Mouse (Mus musculus) adrenal gland (tissue): ENCODE data around the gene Ch25h.

Experiments used
- intact Hi-C: fragments of 180-260 bp; cut with DNase I; formaldehyde crosslinking; loops from one replicate; pipeline ENCODE4 v1.15.1; 2025

Ch25h gene

DNA sequence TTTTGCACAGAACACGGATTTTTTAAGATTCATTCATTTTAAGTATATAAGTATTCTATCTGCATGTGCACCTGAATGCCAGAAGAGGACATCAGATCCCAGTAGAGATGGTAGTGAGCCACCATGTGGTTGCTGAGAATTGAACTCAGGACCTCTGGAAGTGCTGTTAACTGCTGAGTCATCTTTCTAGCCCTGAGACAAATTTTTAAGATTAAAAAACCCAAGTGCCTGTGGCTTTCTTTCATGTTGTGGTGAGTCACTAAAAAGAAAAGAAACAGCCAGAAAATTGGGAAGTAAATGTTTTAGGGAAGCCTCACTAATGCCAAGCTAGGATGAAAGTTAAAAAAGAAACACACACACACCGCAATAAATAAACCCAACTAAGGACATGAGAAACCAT is 3.3 kb downstream of the Ch25h start:
- intact Hi-C loops = no loop called here

DNA sequence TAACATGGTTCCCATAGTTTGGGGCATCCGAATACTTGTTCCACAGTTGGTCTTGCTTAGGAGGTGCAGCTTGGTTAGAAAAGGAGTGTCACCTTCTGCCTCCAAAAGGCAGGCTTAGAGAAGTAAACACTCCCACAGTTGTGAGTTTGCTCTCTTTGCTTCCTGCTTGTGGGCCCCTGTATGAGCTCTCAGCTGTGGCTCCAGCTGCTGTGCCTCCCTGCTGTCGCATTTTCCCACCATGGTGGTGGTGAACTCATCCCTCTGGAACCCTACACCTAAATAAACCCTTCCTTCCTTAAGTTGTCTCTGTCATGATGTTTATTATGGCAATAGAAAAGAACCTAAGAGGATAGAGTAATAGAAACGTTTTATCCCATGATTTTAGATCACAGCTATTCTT is 6.2 kb downstream of the Ch25h start:
- intact Hi-C loops = no loop called here

DNA sequence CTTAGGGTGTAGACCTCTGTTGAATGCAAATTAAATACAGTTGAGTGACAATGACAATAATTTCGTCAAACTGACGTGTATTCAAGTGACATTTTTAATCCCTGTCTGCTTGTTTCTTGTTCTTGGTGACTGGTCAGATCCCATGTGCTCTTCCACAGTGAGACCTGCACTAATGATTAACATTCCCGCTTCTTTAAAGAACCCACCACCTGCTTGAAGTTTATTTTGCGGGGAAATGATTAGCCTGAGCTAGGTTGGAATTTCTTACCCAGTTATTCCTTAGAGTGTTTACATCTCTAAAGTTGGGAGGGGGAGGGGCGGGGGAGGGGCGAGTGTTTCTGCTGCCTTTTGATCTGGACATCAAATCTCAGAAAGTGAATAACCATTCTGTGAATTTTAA is 6.7 kb downstream of the Ch25h start:
- intact Hi-C loops = no loop called here

DNA sequence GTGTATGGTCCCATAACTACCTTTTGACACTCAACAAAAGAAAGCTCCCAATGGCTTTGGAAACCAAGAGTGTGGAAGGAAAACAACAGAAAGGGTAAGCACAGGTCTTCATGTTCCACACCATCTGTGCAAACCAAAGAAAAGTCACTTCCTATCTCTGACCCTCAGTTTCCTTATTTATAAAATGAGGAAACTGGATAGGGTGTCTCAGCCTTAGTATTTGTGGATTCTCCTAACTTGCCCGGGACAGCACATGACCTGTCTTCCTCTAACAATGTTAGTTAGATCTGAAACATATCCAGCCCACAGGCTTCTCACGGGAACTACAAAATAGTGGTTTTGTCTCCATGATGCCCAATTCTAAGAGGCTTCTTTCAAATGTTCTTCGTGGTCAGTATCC is 10.5 kb downstream of the Ch25h start:
- intact Hi-C loops = no loop called here

DNA sequence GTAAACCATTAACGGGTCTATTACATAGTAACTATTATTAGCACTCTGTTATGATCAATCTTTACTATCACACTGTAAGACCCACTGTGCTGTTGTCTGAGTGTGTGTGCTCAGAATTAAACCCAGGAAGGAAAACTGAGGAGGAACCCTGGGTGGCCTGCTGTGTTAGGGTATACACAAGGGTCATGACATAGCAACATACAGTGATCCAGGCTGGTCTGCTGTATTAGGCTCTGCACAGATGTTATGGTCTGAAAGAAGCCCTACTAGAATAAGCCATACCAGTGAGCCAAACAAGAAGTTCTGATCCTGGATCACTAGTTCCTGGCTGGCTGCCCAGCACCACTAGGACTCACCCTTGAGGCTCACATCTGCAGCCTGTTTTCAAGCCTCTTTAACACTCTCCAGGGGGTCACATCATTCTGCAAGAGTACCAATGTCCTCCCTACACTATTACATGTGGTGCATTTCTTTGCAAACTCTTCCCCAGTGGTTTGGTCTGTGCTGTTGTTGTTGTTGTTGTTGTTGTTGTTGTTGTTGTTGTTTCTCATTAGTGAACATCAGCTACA is 13.4 kb downstream of the Ch25h start:
- intact Hi-C loops = no loop called here

DNA sequence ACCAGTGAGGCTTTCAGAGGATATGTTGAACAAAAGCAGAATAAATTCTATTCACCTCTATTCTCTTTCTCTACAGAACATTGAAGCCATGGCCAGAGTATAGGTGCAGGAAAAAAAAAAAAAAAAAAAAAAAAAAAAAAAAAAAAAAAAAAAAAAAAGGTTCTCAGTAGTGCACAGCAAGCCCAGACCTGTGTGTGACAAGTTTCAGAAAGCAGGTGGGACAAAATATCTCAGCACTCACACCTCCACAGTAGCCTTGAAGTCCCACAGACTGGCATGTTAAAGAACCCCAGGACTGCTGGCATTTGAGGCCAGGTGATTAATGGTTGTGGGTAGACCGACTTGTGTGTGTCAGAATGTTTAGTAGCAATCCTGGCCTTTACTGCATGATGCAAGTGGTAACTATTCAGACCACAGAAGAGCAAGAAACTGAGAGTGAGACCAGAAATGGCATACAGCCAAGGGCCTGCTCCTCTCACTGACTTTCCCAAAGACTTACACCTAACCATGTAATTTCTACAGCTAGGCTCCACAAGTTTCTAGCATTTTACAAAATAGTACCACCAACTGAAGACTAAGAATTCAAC is 24.1 kb downstream of the Ch25h start:
- intact Hi-C loops = no loop called here

DNA sequence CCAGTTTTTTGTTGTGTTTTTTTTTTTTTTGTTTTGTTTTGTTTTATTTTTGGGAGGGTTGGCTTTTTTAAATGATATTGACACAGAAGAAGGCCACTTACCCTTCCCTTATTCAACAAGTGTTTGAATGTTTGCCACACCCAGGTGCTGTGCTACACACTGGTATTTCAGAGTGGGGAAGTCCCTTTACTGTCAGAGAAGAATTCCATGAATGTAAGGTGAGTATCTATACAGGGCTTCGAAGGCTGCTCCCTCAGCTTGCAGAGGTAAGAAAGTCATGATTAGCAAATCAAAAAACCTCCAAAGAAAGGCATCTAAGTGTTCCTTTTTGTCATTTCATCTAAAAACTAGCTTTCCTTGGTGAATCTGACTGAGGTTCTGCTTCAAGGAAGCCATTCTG is 26.1 kb downstream of the Ch25h start:
- intact Hi-C loops = no loop called here

DNA sequence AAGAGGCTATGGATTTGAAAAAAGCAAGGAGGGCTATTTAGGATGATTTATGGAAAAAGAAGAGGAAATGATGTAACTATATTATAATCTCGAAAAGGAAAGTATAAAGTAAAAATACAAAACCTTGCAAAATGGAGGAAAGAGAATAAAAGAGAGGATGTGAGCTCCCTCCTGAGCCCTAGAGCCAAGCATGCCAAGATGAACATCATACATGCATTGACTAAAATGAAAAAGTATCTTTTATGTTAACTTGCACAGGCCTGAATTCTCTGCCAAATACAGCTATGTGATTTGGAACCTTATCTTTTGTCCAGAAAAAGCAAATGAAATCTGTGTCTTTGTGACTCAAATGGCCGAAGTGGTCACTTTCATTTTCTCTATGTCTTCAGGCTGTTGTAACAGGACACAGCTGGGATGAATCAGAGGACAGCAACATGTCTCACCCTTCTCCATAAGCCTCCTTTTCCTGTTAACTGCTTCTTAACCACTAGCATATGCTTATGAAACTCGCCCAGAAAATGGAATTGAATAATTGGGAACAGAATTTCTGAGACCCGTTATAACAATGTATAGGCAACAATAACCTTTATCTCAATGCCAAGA is 29.5 kb downstream of the Ch25h start:
- intact Hi-C loops = no loop called here

DNA sequence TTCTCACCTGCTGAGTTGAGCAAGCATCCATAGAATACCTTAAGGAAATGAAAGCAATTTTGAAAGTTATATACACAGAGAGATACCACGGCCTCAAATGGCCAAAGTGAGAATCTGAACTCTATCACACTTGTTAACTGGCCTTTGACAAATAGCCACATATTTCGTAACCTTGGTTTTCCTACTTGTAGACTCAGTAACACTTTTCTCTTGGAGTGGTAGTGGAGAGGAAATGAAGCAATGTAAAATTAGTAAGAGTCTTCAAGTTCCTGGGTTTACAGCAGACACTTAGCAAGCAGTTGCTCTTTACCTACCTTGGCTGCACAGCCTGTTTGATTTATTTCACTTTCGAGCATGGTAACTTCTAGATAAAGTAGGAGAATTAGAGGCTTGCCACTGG is 30.2 kb downstream of the Ch25h start:
- intact Hi-C loops = no loop called here

DNA sequence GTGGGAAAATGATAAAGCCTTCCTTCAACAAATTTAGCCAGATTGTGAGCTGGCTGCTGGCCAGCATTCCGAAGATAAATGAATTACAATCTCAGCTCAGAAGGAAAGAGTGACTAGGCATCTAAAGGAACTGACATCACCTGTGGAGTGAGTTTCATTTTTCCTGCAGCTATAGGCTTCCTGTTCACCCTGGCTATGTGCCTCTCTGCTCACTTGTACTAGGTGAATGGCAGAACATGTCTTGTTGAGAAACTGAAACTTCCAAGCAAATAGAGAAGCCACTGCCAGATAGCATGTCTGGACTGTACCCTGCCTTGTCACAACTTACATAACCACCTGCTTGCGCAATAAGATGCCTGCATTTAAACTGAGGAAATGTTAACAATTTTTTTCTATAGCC is 33.0 kb downstream of the Ch25h start:
- intact Hi-C loops = no loop called here

DNA sequence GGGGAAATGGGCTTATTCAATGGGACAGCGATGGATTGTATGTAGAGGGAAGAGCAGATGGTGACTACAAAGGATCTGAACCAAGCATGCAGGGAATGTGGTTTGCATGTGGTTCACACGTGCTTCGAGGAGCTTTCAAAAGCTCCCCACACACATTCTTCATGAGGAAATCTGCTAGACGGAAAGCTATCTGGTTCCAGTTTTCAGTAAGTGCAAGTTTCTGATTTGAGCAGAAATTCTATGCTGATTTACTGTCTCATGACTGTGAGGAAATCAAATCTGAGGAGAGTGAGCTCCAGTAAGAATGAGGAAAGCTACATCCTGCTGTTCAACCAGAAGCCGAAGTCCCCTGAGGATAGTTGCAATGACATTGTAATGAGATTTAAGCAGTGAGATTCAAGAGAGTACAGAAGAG is 39.8 kb downstream of the Ch25h start:
- intact Hi-C loops = no loop called here

DNA sequence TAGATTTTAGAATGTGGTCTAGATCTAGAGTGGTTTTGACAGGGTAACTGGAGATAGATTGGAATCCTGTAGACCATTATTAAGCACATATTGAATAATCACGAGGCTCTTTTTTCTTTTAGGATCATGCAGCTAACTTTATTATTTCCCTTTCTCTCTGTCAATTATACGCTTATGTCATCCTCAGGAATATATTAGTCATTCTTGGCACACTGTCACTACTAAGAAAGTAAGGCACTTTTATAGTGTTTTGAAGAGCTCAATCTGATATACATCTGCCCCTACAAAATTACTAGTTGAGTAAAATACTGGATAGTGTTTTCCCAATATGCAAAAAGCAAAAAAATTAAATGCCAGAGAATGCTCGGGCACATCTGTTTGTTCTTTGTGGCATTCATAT is 43.6 kb downstream of the Ch25h start:
- intact Hi-C loops = no loop called here

DNA sequence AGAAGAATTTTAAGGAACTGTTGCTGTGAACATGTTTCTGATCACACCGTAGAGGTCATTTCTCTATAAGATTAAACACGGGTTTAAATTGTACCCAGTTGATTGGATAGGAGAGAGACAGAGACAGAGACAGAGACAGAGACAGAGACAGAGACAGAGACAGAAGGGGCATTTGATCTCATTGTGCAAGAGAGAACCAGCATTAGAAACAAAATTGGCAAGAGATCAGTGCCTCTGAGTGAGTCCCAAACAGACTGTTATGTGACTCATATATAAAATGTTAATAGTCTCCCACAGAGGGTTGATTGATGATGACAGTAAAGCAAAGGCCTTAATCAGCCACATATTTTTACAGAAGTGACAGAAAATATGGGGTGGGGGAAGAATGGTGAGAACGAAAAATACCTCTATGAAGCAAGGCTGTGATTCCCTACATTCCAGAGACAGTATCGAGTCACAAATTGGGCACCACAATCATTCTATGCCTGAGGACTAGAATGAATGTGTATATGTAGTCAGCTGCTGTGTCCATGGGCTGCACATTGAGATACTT is 51.1 kb downstream of the Ch25h start:
- intact Hi-C loops = no loop called here
